Mouse (Mus musculus) inflammation-experienced regulatory T-cells, adult 6 months (primary cell): ENCODE measurements around the gene Mtfmt. TPM values are rescaled to one million over a fixed set of nuclear protein-coding genes. Genes with fewer than 3 reads are reported as not detected.
A peak's percentile ranks its signal among the peaks of the same experiment; 100 is the strongest.

Experiments
- ATAC-seq: one replicate; pipeline ENCODE4 v1.8.0; 2017
- polyA plus RNA-seq, 3 experiments: library from polyadenylated mRNA; unstranded; fragments of 100-300 nt; shearing (Covaris generic); gene quantifications; one replicate each; pipeline ENCODE4 v1.2.1; 2017

The Mtfmt gene
- 10 to 100 TPM; 20.3 to 25.1 (median 21.8) TPM for polyA plus RNA-seq

GRCm38 (mm10) chr9:65435671-65436301 is at the start of gene Mtfmt:
Gene Mtfmt (plus strand): TSS chr9:65435782.
- peak; percentile 94 for ATAC-seq

GRCm38 (mm10) chr9:65386373-65387140 is 49.0 kb upstream of the Mtfmt start:
- ATAC-seq: no peak

- ATAC-seq: no peak
Observed at GRCm38 (mm10) chr9:65390752-65391612, 44.6 kb upstream of the Mtfmt start.

GRCm38 (mm10) chr9:65391613-65391964 is 44.0 kb upstream of the Mtfmt start, which contains the start of gene Kbtbd13:
Gene Kbtbd13 (minus strand): TSS chr9:65391652.
- ATAC-seq: no peak

GRCm38 (mm10) chr9:65392638-65393364 is 42.8 kb upstream of the Mtfmt start:
- no peak for ATAC-seq

- no peak for ATAC-seq
Observed at GRCm38 (mm10) chr9:65393606-65394005, 42.0 kb upstream of the Mtfmt start.

GRCm38 (mm10) chr9:65394360-65394759 is 41.2 kb upstream of the Mtfmt start:
- ATAC-seq: no peak

- ATAC-seq: no peak
Observed at GRCm38 (mm10) chr9:65398279-65398678, 37.3 kb upstream of the Mtfmt start, which contains the start of gene Rasl12. Gene Rasl12 (plus strand): TSS chr9:65398506.

GRCm38 (mm10) chr9:65399934-65400333 is 35.6 kb upstream of the Mtfmt start:
- ATAC-seq: no peak

GRCm38 (mm10) chr9:65404331-65405183 is 31.0 kb upstream of the Mtfmt start:
- no peak for ATAC-seq

- ATAC-seq: no peak
Observed at GRCm38 (mm10) chr9:65405184-65405449, 30.5 kb upstream of the Mtfmt start.

- no peak for ATAC-seq
Observed at GRCm38 (mm10) chr9:65407327-65407726, 28.3 kb upstream of the Mtfmt start.

- no peak for ATAC-seq
Observed at GRCm38 (mm10) chr9:65407861-65408260, 27.7 kb upstream of the Mtfmt start.

GRCm38 (mm10) chr9:65408871-65409295 is 26.7 kb upstream of the Mtfmt start:
- no peak for ATAC-seq

GRCm38 (mm10) chr9:65410378-65410777 is 25.2 kb upstream of the Mtfmt start:
- no peak for ATAC-seq

- no peak for ATAC-seq
Observed at GRCm38 (mm10) chr9:65411326-65411725, 24.3 kb upstream of the Mtfmt start.

- no peak for ATAC-seq
Observed at GRCm38 (mm10) chr9:65417738-65418137, 17.8 kb upstream of the Mtfmt start.

GRCm38 (mm10) chr9:65419633-65420032 is 15.9 kb upstream of the Mtfmt start:
- ATAC-seq: no peak

GRCm38 (mm10) chr9:65422760-65423501 is 12.7 kb upstream of the Mtfmt start, which contains the start of gene Slc51b:
Gene Slc51b (minus strand): TSS chr9:65422955.
- ATAC-seq: no peak

- no peak for ATAC-seq
Observed at GRCm38 (mm10) chr9:65424393-65424792, 11.2 kb upstream of the Mtfmt start.

- ATAC-seq: no peak
Observed at GRCm38 (mm10) chr9:65427511-65427910, 8.1 kb upstream of the Mtfmt start.
